Mouse (Mus musculus) heart, postnatal 0 days (tissue): ENCODE measurements around the gene Rbpms2.

ENCODE experiments used
- CTCF ChIP-seq: IDR thresholded peaks from 2 replicates; pipeline ENCODE4 v1.5.1; 2016; ENCODE audit warnings: antibody characterized with exemption, control low read depth, low read depth
- EP300 ChIP-seq: IDR thresholded peaks from 2 replicates; pipeline ENCODE4 v1.6.1; 2016; ENCODE audit warnings: antibody characterized with exemption, low read depth

DNA sequence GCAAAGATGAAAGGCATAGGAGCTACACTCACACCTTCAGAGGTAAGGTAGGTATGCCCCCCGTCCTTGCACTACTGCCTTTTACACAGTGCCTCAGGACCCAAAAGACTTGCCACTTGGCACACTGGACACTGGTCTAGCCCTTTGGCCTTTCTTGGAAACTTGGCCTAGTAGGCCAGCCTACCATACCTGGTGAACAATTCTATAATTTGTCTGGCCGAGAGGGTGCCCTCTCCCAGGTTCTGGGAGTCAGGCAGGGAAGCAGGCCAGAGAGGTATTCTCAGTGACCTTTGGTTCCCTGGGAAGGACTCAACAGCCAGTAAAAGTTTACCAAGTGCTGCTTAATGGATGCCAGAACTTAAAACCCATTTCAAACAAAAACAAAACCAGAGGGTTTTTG is 7.8 kb upstream of the Rbpms2 start:
- no peak for TF ChIP-seq CTCF
- no peak for TF ChIP-seq EP300
